Mouse (Mus musculus) v-Abl transformed pro-B cells (cell line): ENCODE measurements around the gene Ide.
"Not testable (repeated sequence)": the region's sequence is repeated elsewhere in the genome, so short reads cannot be mapped to it uniquely, and the experiment has no call there.

Experiments used
- in situ Hi-C, 2 experiments: fragments of 400-800 bp; cut with MboI; formaldehyde crosslinking; loops; one replicate each; pipeline ENCODE4 v1.15.1; 2025; ENCODE audit not compliant: unreplicated experiment in 2 of 2

The Ide gene

DNA sequence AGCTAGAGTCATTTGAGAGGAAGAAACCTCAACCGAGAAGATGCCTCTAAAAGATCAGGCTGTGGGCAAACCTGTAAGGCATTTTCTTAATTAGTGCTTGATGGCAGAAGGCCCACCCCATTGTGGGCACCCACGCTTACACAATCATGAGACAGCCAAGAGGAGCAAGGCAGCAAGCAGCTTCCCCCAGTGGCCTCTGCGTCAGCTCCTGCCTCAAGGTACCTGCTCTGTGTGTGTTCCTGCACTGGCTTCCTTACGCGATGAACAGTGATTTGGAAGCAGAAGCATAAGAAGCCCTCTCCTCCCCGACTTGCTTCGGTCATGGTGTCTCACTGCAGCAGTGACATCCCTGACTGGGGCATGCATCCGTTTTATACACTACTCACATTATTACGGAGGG is 62.1 kb downstream of the Ide start:
- in situ Hi-C loops = no loop called here

DNA sequence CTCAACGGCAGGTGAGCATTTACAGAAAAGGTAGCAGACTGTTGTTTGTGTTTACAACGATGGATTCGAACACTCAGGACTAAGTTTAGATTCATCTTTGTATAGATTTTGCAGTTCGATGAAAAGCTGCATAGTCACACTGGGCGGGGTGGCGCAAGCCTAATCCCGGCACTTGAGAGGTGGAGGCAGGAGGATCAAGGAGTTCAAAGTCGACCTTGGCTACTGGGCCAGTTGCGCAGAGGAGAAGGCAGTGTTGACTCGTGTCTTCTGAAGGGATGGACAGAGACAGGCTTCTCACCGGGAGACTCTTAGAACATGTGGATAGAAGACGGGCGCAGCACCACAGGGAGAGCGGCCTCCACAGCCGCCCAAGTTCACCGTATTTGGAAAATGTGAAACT is 68.5 kb downstream of the Ide start:
- in situ Hi-C loops = loop anchor here (5.0 to 25.0 kb wide), 6 partner anchors 184 to 807 kb away; no protein-coding TSS in a partner anchor

- in situ Hi-C loops = loop anchor here (5.0 to 25.0 kb wide), 6 partner anchors 181 to 803 kb away; no protein-coding TSS in a partner anchor
These were observed 72.1 kb downstream of the Ide start for GRCm38 (mm10) chr19:37265333-37266103.

DNA sequence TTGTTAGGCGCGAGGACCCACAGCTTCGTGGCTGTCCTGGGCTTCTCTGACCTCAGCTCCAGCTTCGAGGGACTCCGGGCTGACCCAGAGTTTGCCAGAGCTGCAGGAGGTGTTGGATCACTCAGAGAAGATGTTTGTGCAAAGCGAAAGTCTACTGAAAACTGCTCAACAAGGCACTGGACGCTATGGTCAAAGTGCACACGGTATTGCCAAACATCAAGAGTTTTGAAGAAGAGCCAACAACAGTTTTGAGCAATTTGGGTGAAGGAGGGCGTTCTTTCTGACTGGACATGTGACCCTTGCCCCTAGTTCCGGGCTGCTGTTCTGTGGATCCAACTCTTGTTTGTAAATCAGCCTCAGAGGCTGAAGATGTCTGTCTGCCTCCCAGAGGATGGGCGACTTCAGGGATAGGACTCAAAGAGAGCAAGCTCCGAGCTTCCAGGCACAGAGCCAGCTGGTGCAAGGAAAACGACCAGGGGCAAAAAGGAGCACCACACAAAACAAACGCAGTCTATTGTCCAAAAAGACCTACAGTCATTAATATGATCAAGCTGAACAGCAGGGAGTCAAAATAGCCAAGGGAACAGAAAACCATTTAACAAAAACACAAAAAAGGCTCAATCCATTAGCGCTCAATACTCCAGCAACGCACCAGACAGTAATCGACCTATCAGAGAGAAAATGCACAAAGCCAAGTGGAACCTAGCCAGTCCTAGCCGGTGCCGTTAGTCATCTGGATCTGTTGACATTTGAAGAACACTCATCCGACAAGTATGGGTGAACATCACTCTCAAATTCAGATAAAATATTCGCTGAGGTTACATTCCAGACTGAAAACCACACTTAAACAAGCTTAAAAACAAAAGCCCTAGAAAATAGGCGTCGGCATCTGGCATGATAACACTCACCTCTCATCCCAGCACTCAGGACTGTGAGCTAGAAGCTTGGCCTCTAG is 73.4 kb downstream of the Ide start:
- in situ Hi-C loops = loop anchor here (5.0 to 25.0 kb wide), 4 partner anchors 179 to 802 kb away; no protein-coding TSS in a partner anchor

GRCm38 (mm10) chr19:37263566-37263942 is 74.1 kb downstream of the Ide start:
- in situ Hi-C loops = loop anchor here (5.0 to 25.0 kb wide), 4 partner anchors 179 to 801 kb away; no protein-coding TSS in a partner anchor

DNA sequence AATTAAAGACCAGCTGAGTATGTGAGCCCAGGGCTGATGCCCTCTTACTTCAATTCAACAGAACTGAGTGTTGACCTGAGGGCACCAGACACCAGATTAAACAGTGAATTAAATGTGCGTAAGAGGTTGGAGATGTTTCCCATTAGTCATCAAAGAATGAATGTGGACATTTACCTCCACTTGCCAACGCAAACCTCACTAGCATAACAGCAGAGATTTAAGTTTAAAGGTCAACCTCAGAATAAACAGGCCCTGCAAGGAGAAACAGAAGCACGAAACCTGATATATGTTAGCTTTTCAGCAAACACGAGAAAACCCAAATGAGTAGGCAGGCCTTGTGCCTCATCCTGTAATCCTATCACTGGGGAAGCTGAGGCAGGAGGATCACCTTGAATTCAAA is 75.3 kb downstream of the Ide start:
- in situ Hi-C loops = loop anchor here (5.0 to 25.0 kb wide), 4 partner anchors 178 to 800 kb away; no protein-coding TSS in a partner anchor

DNA sequence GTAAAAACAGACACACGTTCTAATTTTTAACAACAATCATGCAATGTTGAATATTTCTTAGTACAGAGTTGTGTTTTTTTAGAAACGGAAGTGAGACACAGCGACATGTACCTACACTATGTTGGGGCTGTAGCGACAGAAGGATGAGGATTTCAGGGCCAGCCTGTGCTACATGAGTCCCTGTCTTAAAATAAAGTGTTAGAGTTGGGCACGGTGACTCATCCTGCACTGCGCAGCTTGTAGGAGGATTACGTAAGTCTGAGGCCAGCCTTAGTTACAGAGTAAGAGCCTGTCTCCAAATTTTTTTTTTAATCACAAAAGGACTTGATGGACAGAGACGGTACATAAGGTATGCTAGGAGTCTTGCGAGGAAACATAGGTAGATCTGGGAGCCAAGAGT is 82.3 kb downstream of the Ide start:
- in situ Hi-C loops = loop anchor here in 1 of 2 experiments (25.0 kb wide), 2 partner anchors 443 to 793 kb away; no protein-coding TSS in a partner anchor

DNA sequence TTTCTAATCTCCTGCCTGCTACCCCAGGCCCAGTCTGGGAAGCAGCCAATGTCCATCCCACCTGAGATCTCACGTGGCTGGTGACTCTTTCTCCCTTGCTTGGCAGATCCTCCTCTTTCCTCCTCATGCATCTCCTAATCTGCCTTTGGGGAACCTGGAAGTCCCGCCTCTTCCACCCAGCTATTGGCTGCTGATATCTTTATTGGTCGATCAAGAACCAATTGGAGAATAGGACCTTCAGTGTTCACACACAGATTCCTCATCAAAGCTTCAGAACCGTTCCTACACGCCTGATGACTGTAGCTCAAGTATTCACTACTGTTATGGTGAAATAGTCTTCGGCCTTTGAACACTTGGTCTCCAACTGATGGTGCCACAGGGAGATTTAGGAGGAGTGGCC is 85.5 kb downstream of the Ide start:
- in situ Hi-C loops = loop anchor here in 1 of 2 experiments (25.0 kb wide), 2 partner anchors 440 to 790 kb away; no protein-coding TSS in a partner anchor

DNA sequence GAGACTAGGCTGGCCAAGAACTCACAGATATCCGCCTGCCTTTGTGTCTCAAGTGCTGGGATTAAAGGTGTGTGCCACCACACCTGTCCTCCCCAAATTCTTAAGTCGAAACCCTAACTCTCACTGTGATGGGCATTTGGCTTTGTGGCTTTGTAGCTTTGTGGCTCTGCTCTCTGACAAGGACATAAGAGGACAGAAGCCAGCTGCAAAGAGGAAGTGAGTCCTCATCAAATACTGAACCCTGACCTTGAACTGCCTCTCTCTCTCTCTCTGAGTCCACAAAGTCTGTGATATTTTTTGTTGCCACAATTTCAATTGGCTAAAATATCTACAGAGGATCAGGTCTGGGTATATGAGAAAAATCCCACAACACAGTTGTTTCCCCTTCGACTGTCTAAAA is 89.5 kb downstream of the Ide start:
- in situ Hi-C loops = no loop called here

DNA sequence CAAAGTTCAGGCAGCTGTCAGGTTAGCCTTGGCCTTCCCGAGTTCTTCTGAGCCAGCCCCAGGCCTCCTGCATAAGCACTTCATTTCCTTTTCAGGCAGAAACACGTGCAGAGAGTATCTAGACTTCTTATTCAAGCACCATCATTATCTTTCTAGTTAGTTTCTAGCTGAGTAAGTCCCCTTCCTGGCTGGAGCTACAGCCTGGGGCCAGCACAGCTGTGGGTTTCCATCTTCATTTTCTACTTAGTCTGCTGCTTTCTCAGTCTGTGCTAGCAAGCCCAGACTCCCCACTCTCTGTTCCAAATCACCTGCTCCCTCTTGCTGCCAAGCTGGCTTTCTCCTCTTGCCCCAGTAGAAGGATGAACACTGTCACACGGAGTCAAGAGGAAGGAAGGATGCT is 90.8 kb downstream of the Ide start:
- in situ Hi-C loops = no loop called here

GRCm38 (mm10) chr19:37242707-37243106 is 94.9 kb downstream of the Ide start:
- in situ Hi-C loops = no loop called here

DNA sequence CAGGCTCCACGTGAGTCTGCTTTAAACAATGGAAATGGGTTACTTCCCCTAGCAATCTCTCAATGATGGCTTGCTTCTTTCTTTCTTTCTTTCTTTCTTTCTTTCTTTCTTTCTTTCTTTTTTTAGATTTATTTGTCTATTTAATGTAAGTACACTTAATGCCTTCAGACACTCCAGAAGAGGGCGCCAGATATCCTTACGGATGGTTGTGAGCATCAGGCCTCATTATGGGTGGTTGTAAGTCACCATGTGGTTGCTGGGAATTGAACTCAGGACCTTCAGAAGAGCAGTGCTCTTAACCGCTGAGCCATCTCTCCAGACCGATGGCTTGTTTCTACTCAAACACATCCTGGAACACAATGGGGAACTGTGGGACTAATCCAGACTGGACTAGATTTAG is 96.5 kb downstream of the Ide start:
- in situ Hi-C loops = no loop called here

DNA sequence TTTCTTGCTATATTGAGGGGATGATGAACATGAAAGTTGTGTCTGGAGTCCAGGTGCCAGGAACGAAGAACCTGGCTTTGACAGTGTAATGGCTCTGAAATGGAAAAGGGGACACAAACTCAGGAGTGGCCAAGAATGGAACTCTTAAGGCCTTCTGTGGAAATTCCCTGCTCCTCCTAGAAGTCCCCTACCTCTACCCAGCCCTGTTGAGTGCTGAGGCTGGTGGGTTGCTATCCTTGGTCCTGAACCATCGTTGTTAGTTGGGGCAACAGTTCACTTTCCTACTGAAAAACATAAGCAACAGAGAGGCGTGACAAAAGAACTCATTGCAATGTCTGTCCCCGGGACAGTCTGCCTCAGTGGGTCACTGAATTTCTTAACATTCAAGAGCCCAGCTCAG is 98.6 kb downstream of the Ide start:
- in situ Hi-C loops = no loop called here

DNA sequence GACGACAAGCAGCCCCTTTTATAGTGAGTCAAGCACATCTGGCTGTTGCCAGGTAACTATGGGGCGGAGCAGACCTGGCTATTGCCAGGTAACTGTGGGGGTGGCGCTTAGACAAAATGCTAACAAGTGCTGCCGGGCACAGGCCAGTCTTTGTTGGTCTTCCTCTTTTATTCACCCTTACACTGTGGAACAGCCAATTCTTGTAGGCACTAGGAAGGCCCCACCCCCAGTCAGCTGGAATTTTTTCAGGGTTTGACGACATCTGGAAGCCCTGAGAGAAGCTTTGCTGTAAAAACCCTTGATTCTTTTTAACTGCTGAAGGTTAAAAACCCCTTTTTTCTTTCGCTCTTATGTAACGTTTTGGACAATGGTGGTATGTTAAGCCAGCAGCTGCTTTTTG is 99.0 kb downstream of the Ide start:
- in situ Hi-C loops = no loop called here

- in situ Hi-C loops = no loop called here
These were observed 99.8 kb downstream of the Ide start for GRCm38 (mm10) chr19:37237712-37238437.

GRCm38 (mm10) chr19:37237306-37237705 is 100.3 kb downstream of the Ide start:
- in situ Hi-C loops = no loop called here

DNA sequence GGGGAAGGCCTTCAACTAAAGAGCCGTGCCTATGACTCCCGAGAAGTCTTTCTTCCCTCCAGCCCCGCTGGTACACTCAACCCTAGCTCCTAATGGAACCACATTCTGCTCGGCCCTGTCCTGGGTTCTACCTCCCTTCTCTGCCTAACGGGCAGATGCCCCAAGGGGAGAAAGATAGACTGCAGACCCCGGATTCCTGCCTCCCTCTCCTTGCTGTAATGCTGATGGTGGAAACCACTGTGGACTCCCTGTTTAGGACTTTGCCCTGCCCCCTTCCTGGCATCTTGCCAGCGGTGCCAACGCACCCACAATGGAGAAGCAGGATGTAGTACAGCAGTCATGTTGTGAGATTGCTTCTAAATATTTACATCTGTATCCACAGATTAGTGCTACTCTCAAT is 101.8 kb downstream of the Ide start:
- in situ Hi-C loops = no loop called here

- in situ Hi-C loops = no loop called here
These were observed 103.8 kb downstream of the Ide start for GRCm38 (mm10) chr19:37233561-37234539.

DNA sequence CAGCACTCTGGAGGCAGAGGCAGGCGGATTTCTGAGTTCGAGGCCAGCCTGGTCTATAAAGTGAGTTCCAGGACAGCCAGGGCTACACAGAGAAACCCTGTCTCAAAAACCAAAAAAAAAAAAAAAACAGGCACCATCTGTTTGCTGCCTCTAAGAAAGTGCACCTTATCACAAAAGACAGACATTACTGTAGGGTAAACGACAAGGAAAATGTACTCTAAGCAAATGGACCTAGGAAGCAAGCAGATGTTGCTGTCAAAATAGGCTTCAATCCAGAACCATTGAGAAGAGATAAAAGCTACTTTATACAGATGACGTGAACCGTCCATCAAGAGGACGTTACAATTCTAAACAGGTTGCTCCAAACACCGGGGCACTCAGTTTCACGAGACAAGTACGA is 105.1 kb downstream of the Ide start:
- in situ Hi-C loops = not testable (repeated sequence)
